In the genomic region with DNA sequence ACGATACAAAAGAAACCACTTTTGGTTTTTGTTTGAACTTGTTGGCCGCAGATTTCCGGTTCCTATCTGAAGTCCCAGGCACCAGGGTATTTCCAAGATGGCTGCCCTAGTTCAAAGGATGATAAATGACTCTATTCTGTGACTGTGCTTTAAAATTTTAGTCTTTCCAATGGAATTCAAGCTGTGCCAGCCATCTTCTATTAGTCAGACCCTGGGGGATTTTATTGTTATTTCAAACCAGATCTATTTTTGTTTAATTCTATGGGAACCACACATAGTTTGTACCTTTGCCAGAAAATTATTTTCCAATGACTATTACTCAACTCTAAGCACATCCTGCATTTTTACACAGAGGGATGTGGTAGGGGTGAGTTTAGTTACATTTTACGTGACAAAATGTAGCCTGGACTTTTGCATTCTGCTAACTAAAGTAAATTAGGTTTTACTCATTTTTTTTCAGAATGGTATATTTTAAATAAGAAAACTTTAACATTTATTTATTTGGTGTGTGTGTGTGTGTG, we compare ENCODE assay signal across 24 mouse cellular contexts. TPM values are rescaled to one million over a fixed set of nuclear protein-coding genes. Genes with fewer than 3 reads are reported as not detected.
DNase-seq lines count a peak whose midpoint lies in the region; ATAC-seq and TF ChIP-seq lines count a peak whose summit lies in the region.
"Had no signal": no experiment of that assay in that cellular context is flagged by ENCODE, and none has a peak within 500 bp of the region (broad histone marks: within the 10 kb centered on the region; RNA-seq: fewer than 3 reads in every experiment).

No protein-coding gene starts in this region.

- H3K79me2 ChIP-seq in myocyte (ENCODE audit: control insufficient read depth, insufficient read depth) = no peaks in the 10 kb centered on the region

- WGBS in hindbrain, embryonic 14.5 days = 88% methylated on average over 4 of the region's 4 CpGs
- WGBS in hindbrain, embryonic 16.5 days = 77% methylated on average over 4 of the region's 4 CpGs
- 64% methylated on average over 4 of the region's 4 CpGs for WGBS in lung, embryonic 16.5 days

- ATAC-seq in hindbrain, embryonic 14.5 days (ENCODE audit: low FRiP score) = no peak
- ATAC-seq in hindbrain, embryonic 16.5 days = no peak
- ATAC-seq in lung, embryonic 16.5 days (ENCODE audit: low read depth) = peak; percentile 61
- ATAC-seq in cerebellum, adult (ENCODE audit: insufficient number of reproducible peaks, low FRiP score, low TSS enrichment) = no peak
- ATAC-seq: intestine, embryonic 16.5 days had no signal

- H3K4me2 ChIP-seq in hindbrain, embryonic 14.5 days (replicated peaks) = no peak overlapping the region
- H3K4me2 ChIP-seq in hindbrain, embryonic 16.5 days (ENCODE audit: low read length) = no peak overlapping the region
- no peak overlapping the region for H3K4me2 ChIP-seq in lung, embryonic 16.5 days (ENCODE audit: low read depth, low read length)
- H3K4me2 ChIP-seq in myocyte (ENCODE audit: low read depth) = peak overlapping the region; percentile 63
- H3K4me2 ChIP-seq: forebrain, embryonic 12.5 days; heart, embryonic 15.5 days; hindbrain, embryonic 13.5 days; limb, embryonic 13.5 days; lung, embryonic 15.5 days; midbrain, embryonic 11.5 days had no signal

- no peak for TF ChIP-seq POLR2A in myocyte (IDR thresholded peaks at IDR 0.05; ENCODE audit: insufficient read length, low read depth)

- no peak overlapping the region for H3K4me3 ChIP-seq in hindbrain, embryonic 14.5 days (replicated peaks; ENCODE audit: low read length)
- no peak overlapping the region for H3K4me3 ChIP-seq in hindbrain, embryonic 16.5 days (ENCODE audit: low read length)
- H3K4me3 ChIP-seq in lung, embryonic 16.5 days (ENCODE audit: low read length) = no peak overlapping the region
- no peak overlapping the region for H3K4me3 ChIP-seq in myocyte
- H3K4me3 ChIP-seq: forebrain, embryonic 12.5 days; heart, embryonic 15.5 days; hindbrain, embryonic 13.5 days; layer of hippocampus, adult 2 months; limb, embryonic 13.5 days; lung, embryonic 15.5 days had no signal

- no peak overlapping the region for H3K27ac ChIP-seq in hindbrain, embryonic 14.5 days
- H3K27ac ChIP-seq in hindbrain, embryonic 16.5 days (ENCODE audit: low read depth, low read length) = no peak overlapping the region
- no peak overlapping the region for H3K27ac ChIP-seq in lung, embryonic 16.5 days (ENCODE audit: low read length)
- H3K27ac ChIP-seq: forebrain, embryonic 12.5 days; heart, embryonic 15.5 days; hindbrain, embryonic 13.5 days; layer of hippocampus, adult 2 months; limb, embryonic 13.5 days; lung, embryonic 15.5 days had no signal

- no peaks in the 10 kb centered on the region for H3K36me3 ChIP-seq in hindbrain, embryonic 14.5 days (replicated peaks; ENCODE audit: control insufficient read depth, insufficient read depth)
- no peaks in the 10 kb centered on the region for H3K36me3 ChIP-seq in hindbrain, embryonic 16.5 days (ENCODE audit: control insufficient read depth, insufficient read depth, low read length)
- H3K36me3 ChIP-seq in lung, embryonic 16.5 days (ENCODE audit: control insufficient read depth, insufficient read depth, low read length) = no peaks in the 10 kb centered on the region
- H3K36me3 ChIP-seq in myocyte (ENCODE audit: control insufficient read depth, insufficient read depth) = no peaks in the 10 kb centered on the region
- H3K36me3 ChIP-seq: forebrain, embryonic 12.5 days; heart, embryonic 15.5 days; hindbrain, embryonic 13.5 days; limb, embryonic 13.5 days; lung, embryonic 15.5 days had no signal

- DNase-seq in hindbrain, embryonic 14.5 days (ENCODE audit: low spot score) = peak; percentile 24
- no peak for DNase-seq in lung, adult 18-20 months
- peak; percentile 85 for DNase-seq in NIH3T3 (ENCODE audit: low read depth)
- no peak for DNase-seq in gastrocnemius, postnatal 10 days
- DNase-seq: adrenal gland, postnatal 25 days; B cell, adult 2 months; cerebellum, adult 11 months; cerebellum, adult 9-11 months; heart, postnatal 36 days; kidney, postnatal 25 days; layer of hippocampus, postnatal 36 days; thymus, postnatal 14 days had no signal

- H3K27me3 ChIP-seq in hindbrain, embryonic 14.5 days (ENCODE audit: control insufficient read depth, insufficient read depth, low read length) = no peaks in the 10 kb centered on the region
- no peaks in the 10 kb centered on the region for H3K27me3 ChIP-seq in hindbrain, embryonic 16.5 days (replicated peaks; ENCODE audit: control insufficient read depth, insufficient read depth, low read length)
- H3K27me3 ChIP-seq in lung, embryonic 16.5 days (ENCODE audit: control insufficient read depth, insufficient read depth, low read depth, low read length) = no peaks in the 10 kb centered on the region
- H3K27me3 ChIP-seq in myocyte (ENCODE audit: control insufficient read depth, insufficient read depth, insufficient read length) = no peaks in the 10 kb centered on the region
- H3K27me3 ChIP-seq: forebrain, embryonic 12.5 days; heart, embryonic 15.5 days; hindbrain, embryonic 13.5 days; limb, embryonic 13.5 days; lung, embryonic 15.5 days had no signal

- no peak overlapping the region for H3K9ac ChIP-seq in hindbrain, embryonic 14.5 days
- no peak overlapping the region for H3K9ac ChIP-seq in hindbrain, embryonic 16.5 days (ENCODE audit: low read depth, low read length)
- no peak overlapping the region for H3K9ac ChIP-seq in lung, embryonic 16.5 days (ENCODE audit: low read length)
- H3K9ac ChIP-seq: forebrain, embryonic 12.5 days; heart, embryonic 15.5 days; hindbrain, embryonic 13.5 days; limb, embryonic 13.5 days; lung, embryonic 15.5 days had no signal

- H3K9me3 ChIP-seq in hindbrain, embryonic 14.5 days (ENCODE audit: control insufficient read depth, low read length) = no peaks in the 10 kb centered on the region
- H3K9me3 ChIP-seq in hindbrain, embryonic 16.5 days (ENCODE audit: control insufficient read depth, low read length) = no peaks in the 10 kb centered on the region
- H3K9me3 ChIP-seq in lung, embryonic 16.5 days (ENCODE audit: control insufficient read depth, low read length) = no peaks in the 10 kb centered on the region
- H3K9me3 ChIP-seq: forebrain, embryonic 12.5 days; heart, embryonic 15.5 days; hindbrain, embryonic 13.5 days; limb, embryonic 13.5 days; lung, embryonic 15.5 days had no signal

- no peaks in the 10 kb centered on the region for H3K4me1 ChIP-seq in hindbrain, embryonic 14.5 days (replicated peaks; ENCODE audit: control insufficient read depth, insufficient read depth, low read length)
- H3K4me1 ChIP-seq in hindbrain, embryonic 16.5 days (ENCODE audit: control insufficient read depth, insufficient read depth, low read depth, low read length) = no peaks in the 10 kb centered on the region
- H3K4me1 ChIP-seq in lung, embryonic 16.5 days (replicated peaks; ENCODE audit: control insufficient read depth, insufficient read depth, low read length) = no peaks in the 10 kb centered on the region
- H3K4me1 ChIP-seq: forebrain, embryonic 12.5 days; hindbrain, embryonic 13.5 days had no signal

- H3ac ChIP-seq in myocyte (ENCODE audit: control insufficient read depth, insufficient read length) = no peak overlapping the region

TF ChIP-seq in myocyte, 11 proteins besides CTCF, POLR2A, EP300 and RAD21:
- TF ChIP-seq E2F4 (IDR thresholded peaks at IDR 0.05; ENCODE audit: insufficient read depth) = no peak
- TF ChIP-seq CEBPB (IDR thresholded peaks at IDR 0.05; ENCODE audit: insufficient read depth, poor library complexity, severe bottlenecking) = peak; percentile 55; the same call in 1 of the 2 replicates

RNA-seq across cellular contexts. Expression of a gene that starts 38.6 kb away (rescaled TPM):
- polyA plus RNA-seq in hindbrain, embryonic 14.5 days (2014; fragmentation: Nextera tagmentation; extraction: Ambion mirVana) = 169 and 207 TPM in 2 replicates
- 123 and 126 TPM in 2 replicates for polyA plus RNA-seq in hindbrain, embryonic 16.5 days (2015; fragmentation: Nextera tagmentation; extraction: Ambion mirVana)
- 18.2 and 18.3 TPM in 2 replicates for polyA plus RNA-seq in lung, embryonic 16.5 days (2015; fragmentation: Nextera tagmentation; extraction: Ambion mirVana)
- polyA plus RNA-seq in myocyte (2012; fragmentation: generic; extraction: Trizol) = 16.2 TPM
- 1 to 10 TPM; 6.8 to 7.8 TPM for total RNA-seq in gastrocnemius, postnatal 10 days (2021)

Comparison
In these comparisons a context has a peak if more than half of its experiments do, and no peak if none do; other contexts are left out.
1. DNase-seq: peak in hindbrain, embryonic 14.5 days (single experiment) and NIH3T3 (single experiment); none in lung, adult 18-20 months (0 of 2) and gastrocnemius, postnatal 10 days (single experiment).